Mouse (Mus musculus) adrenal gland, postnatal 25 days (tissue): ENCODE measurements around the gene Vmn1r137. TPM values are rescaled to one million over a fixed set of nuclear protein-coding genes. Genes with fewer than 3 reads are reported as not detected.
"Not testable (repeated sequence)": the region's sequence is repeated elsewhere in the genome, so short reads cannot be mapped to it uniquely, and the experiment has no call there.

Experiments used
- DNase-seq: peaks from one replicate; pipeline ENCODE4 v3.0.0; 2021; ENCODE audit warnings: mixed read lengths
- long read RNA-seq: library from polyadenylated mRNA; stranded (forward); transcript quantifications from one replicate; pipeline ENCODE4 v2.0.0, GENCODE M21; 2021
- total RNA-seq: library from RNA; stranded (reverse); gene quantifications from 2 replicates; pipeline ENCODE4 v1.2.3, GENCODE M21; 2021

Vmn1r137 gene
- not detected in 2 replicates for total RNA-seq
- long read RNA-seq = 0 reads

DNA sequence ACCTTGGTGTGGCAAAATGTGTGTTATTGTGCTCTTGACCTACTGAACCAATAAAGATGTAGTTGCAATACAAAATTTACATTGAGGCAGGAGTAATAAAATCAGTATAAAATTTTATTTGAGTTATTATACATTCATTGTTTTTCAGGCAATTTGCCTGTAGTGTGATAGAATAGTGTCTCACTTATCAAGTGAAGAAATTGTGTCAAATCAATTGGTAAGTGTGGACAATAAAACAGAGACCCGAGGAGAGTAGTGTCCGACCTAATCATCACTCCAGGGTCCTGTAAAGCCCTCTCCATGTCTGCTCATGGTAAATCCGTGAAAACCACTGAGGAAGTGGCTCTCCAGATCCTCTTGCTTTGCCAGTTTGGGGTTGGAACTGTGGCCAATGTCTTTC lies at the start of gene Vmn1r137:
Vmn1r137 (plus strand) TSS at position 301 of the 400 bp plus-strand sequence.
- DNase-seq = not testable (repeated sequence)

DNA sequence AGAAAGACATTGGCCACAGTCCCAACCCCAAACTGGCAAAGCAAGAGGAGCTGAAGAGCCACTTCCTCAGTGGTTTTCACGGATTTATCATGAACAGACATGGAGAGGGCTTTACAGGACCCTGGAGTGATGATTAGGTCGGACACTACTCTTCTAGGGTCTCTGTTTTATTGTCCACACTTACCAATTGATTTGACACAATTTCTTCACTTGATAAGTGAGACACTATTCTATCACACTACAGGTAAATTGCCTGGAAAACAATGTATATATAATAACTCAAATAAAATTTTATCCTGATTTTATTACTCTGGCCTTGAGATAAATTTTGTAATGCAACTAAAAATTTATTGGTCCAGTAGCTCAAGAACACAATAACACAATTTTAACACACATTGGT lies 34.4 kb downstream of the Vmn1r137 start, which contains the start of gene Vmn1r138:
Vmn1r138 (minus strand) TSS at position 101 of the 400 bp plus-strand sequence.
- not testable (repeated sequence) for DNase-seq

Other genes with a start within 250 kb of the Vmn1r137 start
- gene Gm4175, start 233.1 kb upstream of the Vmn1r137 start, total RNA-seq = not detected in 2 replicates
- not detected in 2 replicates for gene Gm4177, start 197.9 kb upstream of the Vmn1r137 start, total RNA-seq
- gene Vmn1r135, start 162.2 kb upstream of the Vmn1r137 start, total RNA-seq = not detected in 2 replicates
- not detected in 2 replicates for gene Gm5725, start 150.3 kb upstream of the Vmn1r137 start, total RNA-seq
- gene Gm5891, start 73.3 kb upstream of the Vmn1r137 start, total RNA-seq = not detected in 2 replicates
- gene Vmn1r138, start 34.3 kb downstream of the Vmn1r137 start, total RNA-seq = not detected in 2 replicates
- not detected in 2 replicates for gene Gm6176, start 61.7 kb downstream of the Vmn1r137 start, total RNA-seq
- gene Vmn1r139, start 74.5 kb downstream of the Vmn1r137 start, total RNA-seq = not detected in 2 replicates
- gene Gm16451, start 123.7 kb downstream of the Vmn1r137 start, total RNA-seq = not detected in 2 replicates
- gene Gm10666, start 140.2 kb downstream of the Vmn1r137 start, total RNA-seq = not detected in 2 replicates
- not detected in 2 replicates for gene Vmn1r142, start 169.4 kb downstream of the Vmn1r137 start, total RNA-seq
- gene Vmn1r143, start 194.8 kb downstream of the Vmn1r137 start, total RNA-seq = not detected in 2 replicates
- not detected in 2 replicates for gene Gm8653, start 206.7 kb downstream of the Vmn1r137 start, total RNA-seq
- not detected in 2 replicates for gene Gm8453, start 234.9 kb downstream of the Vmn1r137 start, total RNA-seq